Mouse (Mus musculus): Measurements from ENCODE around the gene A430005L14Rik. TPM values are rescaled to one million over a fixed set of nuclear protein-coding genes. Genes with fewer than 3 reads are reported as not detected.
A peak's percentile ranks its signal among the peaks of the same experiment; 100 is the strongest.

The A430005L14Rik gene
- polyA plus RNA-seq, 1 experiment, result 43.3 TPM

DNA sequence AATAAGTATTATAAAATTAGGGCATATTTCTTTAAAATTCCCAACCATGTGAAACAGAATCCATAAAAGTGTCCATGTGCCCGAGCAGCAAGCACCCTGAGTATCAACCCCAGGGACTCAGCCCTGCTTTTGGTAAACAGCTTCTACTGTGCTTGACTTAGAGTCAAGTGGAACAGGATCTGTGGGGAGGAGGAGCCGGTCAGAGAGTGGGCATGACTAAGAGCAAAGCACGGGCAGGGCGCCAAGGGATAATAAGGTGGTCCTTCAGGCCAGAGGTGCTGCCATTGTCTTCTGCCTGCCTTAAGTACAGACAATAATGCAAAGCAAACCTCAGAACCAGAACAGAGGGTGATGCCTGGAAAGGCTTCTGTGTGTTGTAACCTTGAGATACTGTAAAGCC is 50.7 kb downstream of the A430005L14Rik start:
- TF ChIP-seq CTCF (IDR thresholded peaks at IDR 0.05; ENCODE audit: borderline replicate concordance, insufficient read depth, low read depth, low read length) (no peak), POLR2A (IDR thresholded peaks at IDR 0.05; ENCODE audit: borderline replicate concordance, insufficient read depth, low read length) (no peak)
- H3K27me3 ChIP-seq (ENCODE audit: control insufficient read depth, insufficient read depth, low read length), result no peaks in the 10 kb centered on the region
- H3K4me3 ChIP-seq (replicated peaks; ENCODE audit: insufficient read depth, low read depth, low read length), result no peak overlapping the region
- DNase-seq, result no peak
- no peak overlapping the region for H3K27ac ChIP-seq (ENCODE audit: insufficient read depth, low read length)
- WGBS, result 70% methylated on average over 4 of the region's 4 CpGs
- H3K4me1 ChIP-seq (ENCODE audit: control insufficient read depth, insufficient read depth, low read length), result peaks cover 1% of the 10 kb centered on the region

DNA sequence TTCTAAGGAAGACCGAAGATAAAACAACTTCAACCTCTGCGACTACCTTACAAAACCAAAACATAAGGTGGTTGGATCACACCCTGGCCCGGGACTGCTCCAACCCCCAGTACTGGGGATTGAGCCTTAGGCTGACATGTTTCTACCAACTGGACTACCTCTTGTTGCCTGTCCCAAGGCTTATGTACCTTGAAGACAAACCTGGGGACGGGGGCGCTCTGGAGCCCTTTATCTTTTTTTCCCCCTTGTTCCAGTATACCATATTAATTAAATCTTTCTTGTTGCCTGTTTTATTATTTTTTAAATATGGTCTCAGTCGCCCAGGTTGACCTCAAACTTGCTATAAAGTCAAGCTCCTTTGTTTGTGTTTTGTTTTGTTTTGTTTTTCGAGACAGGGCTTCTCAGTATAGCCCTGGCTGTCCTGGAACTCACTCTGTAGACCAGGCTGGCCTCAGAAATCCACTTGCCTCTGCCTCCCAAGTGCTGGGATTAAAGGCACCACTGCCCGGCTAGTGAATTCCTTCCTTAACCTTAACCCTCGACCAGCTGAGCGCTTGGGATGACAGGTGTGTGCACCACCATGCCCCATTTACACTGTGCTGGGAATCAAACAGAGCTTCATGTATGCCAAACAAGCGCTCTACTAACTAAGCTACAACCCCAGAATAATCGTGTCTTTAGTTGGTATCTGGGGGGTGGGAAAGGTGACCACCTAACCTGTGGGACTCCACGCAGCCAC is 54.0 kb downstream of the A430005L14Rik start:
- Histone ChIP-seq H3K4me1 (ENCODE audit: control insufficient read depth, insufficient read depth, low read length) (peaks cover 24% of the 10 kb centered on the region), H3K27me3 (ENCODE audit: control insufficient read depth, insufficient read depth, low read length) (no peaks in the 10 kb centered on the region), H3K27ac (ENCODE audit: insufficient read depth, low read length) (peak overlapping the region; percentile 5), H3K4me3 (replicated peaks; ENCODE audit: insufficient read depth, low read depth, low read length) (peak overlapping the region; percentile 60)
- no peak for DNase-seq
- TF ChIP-seq CTCF (IDR thresholded peaks at IDR 0.05; ENCODE audit: borderline replicate concordance, insufficient read depth, low read depth, low read length), result no peak
- TF ChIP-seq POLR2A (IDR thresholded peaks at IDR 0.05; ENCODE audit: borderline replicate concordance, insufficient read depth, low read length), result no peak
- 26% methylated on average over 13 of the region's 13 CpGs for WGBS

Other genes with a start within 250 kb of the A430005L14Rik start
- gene Dffb, start 17.9 kb downstream of the A430005L14Rik start, polyA plus RNA-seq (2012; rRNA removed), result 21.6 and 27.3 TPM in 2 replicates
- 23.6 and 23.9 TPM in 2 replicates for gene Cep104, start 18.0 kb downstream of the A430005L14Rik start, polyA plus RNA-seq (2012; rRNA removed)
- gene Lrrc47, start 54.5 kb downstream of the A430005L14Rik start, polyA plus RNA-seq (2012; rRNA removed), result 44.8 and 45.0 TPM in 2 replicates
- 35.5 and 39.6 TPM in 2 replicates for gene Smim1, start 69.0 kb downstream of the A430005L14Rik start, polyA plus RNA-seq (2012; rRNA removed)
- gene Ccdc27, start 85.4 kb downstream of the A430005L14Rik start, polyA plus RNA-seq (2012; rRNA removed), result not detected in 2 replicates
- 1.7 and 2.6 TPM in 2 replicates for gene Trp73, start 183.0 kb downstream of the A430005L14Rik start, polyA plus RNA-seq (2012; rRNA removed)
- 55.6 and 60.3 TPM in 2 replicates for gene Wrap73, start 185.1 kb downstream of the A430005L14Rik start, polyA plus RNA-seq (2012; rRNA removed)
- 261 and 272 TPM in 2 replicates for gene Tprgl, start 203.4 kb downstream of the A430005L14Rik start, polyA plus RNA-seq (2012; rRNA removed)
- 2.6 and 2.9 TPM in 2 replicates for gene Megf6, start 213.5 kb downstream of the A430005L14Rik start, polyA plus RNA-seq (2012; rRNA removed)

Measured in cerebellum, adult 2 months (tissue).